Mouse (Mus musculus) embryonic stem cell, embryonic (primary cell): ENCODE results near the gene Tcirg1.

Experiments
- CTCF ChIA-PET, 4 experiments: fragments of 300-600 bp in 2 of 4; fragments of 350-600 bp in 2 of 4; sonication (Branson Sonifier 250); formaldehyde crosslinking; loops; one replicate each; lab custom pipeline; 2022; ENCODE audit warnings: inconsistent platforms in 2 of 4; lab: Charles Lee
- POLR2A ChIA-PET, 4 experiments: fragments of 300-600 bp in 2 of 4; fragments of 350-600 bp in 2 of 4; sonication (Branson Sonifier 250); formaldehyde crosslinking; loops; one replicate each; lab custom pipeline; 2022; ENCODE audit warnings: antibody characterized with exemption in 4 of 4, inconsistent platforms in 1 of 4; lab: Charles Lee

Tcirg1 gene

GRCm38 (mm10) chr19:3857220-3857619 lies 49.7 kb downstream of the Tcirg1 start:
- ChIA-PET CTCF (interaction anchor here in 1 of 4 experiments (0.6 kb wide), 1 partner anchor 177 kb away, joined by 3 read pairs; no protein-coding TSS in a partner anchor), POLR2A (interaction anchor here in 3 of 4 experiments (0.7 to 2.4 kb wide), 9 partner anchors 11 to 223 kb away, joined by 3 to 13 read pairs (median 4); no protein-coding TSS in a partner anchor)

GRCm38 (mm10) chr19:3855601-3856000 lies 51.3 kb downstream of the Tcirg1 start:
- ChIA-PET CTCF (interaction anchor here (0.7 to 1.0 kb wide), 8 partner anchors 9 to 144 kb away, joined by 3 to 4 read pairs (median 3); partner anchors contain the start of gene Ndufs8 (in 1 of the 4)), POLR2A (interaction anchor here in 3 of 4 experiments (0.7 to 8.2 kb wide), 29 partner anchors 9 to 327 kb away, joined by 3 to 192 read pairs (median 4); partner anchors contain the start of genes Aldh3b1 (in 1 of the 3), Gm49405 (in 1 of the 3), Ndufs8 (in 1 of the 3) and Nudt8 (in 1 of the 3))

GRCm38 (mm10) chr19:3855091-3855490 lies 51.8 kb downstream of the Tcirg1 start:
- POLR2A ChIA-PET = interaction anchor here in 3 of 4 experiments (0.7 to 8.2 kb wide), 31 partner anchors 8 to 327 kb away, joined by 3 to 192 read pairs (median 4); partner anchors contain the start of genes Aldh3b1 (in 1 of the 3), Gm49405 (in 1 of the 3), Ndufs8 (in 1 of the 3) and Nudt8 (in 1 of the 3)
- CTCF ChIA-PET = interaction anchor here (0.7 to 1.0 kb wide), 9 partner anchors 10 to 145 kb away, joined by 3 to 4 read pairs (median 3); partner anchors contain the start of gene Ndufs8 (in 1 of the 4)

- ChIA-PET POLR2A (interaction anchor here in 3 of 4 experiments (1.1 to 8.2 kb wide), 9 partner anchors 9 to 193 kb away, joined by 3 to 192 read pairs (median 7); partner anchors contain the start of gene Ndufs8 (in 1 of the 3)), CTCF (interaction anchor here in 2 of 4 experiments (0.5 to 0.7 kb wide), 3 partner anchors 40 to 563 kb away, joined by 3 to 6 read pairs (median 3); no protein-coding TSS in a partner anchor)
Measured at GRCm38 (mm10) chr19:3853891-3854290, 53.0 kb downstream of the Tcirg1 start.

GRCm38 (mm10) chr19:3853121-3853520 lies 53.8 kb downstream of the Tcirg1 start:
- POLR2A ChIA-PET = interaction anchor here (0.6 to 8.2 kb wide), 20 partner anchors 8 to 1219 kb away, joined by 3 to 192 read pairs (median 4); partner anchors contain the start of genes Ndufs8 (in 2 of the 4) and Cdk2ap2 (in 1 of the 4)
- CTCF ChIA-PET = interaction anchor here in 1 of 4 experiments (0.7 to 0.8 kb wide), 2 partner anchors 12 to 167 kb away, joined by 3 to 4 read pairs; no protein-coding TSS in a partner anchor

- ChIA-PET CTCF (interaction anchor here in 3 of 4 experiments (0.6 to 1.9 kb wide), 8 partner anchors 10 to 264 kb away, joined by 3 to 11 read pairs (median 4); no protein-coding TSS in a partner anchor), POLR2A (interaction anchor here (0.6 to 8.2 kb wide), 39 partner anchors 8 to 349 kb away, joined by 3 to 192 read pairs (median 4); partner anchors contain the start of genes Ndufs8 (in 2 of the 4), Gm49405 (in 1 of the 4) and Nudt8 (in 1 of the 4))
Measured at GRCm38 (mm10) chr19:3851979-3852681, 54.8 kb downstream of the Tcirg1 start.

GRCm38 (mm10) chr19:3851502-3851962 lies 55.4 kb downstream of the Tcirg1 start, which contains the start of gene Chka:
TSS of gene Chka (plus strand) at chr19:3851773.
- POLR2A ChIA-PET = interaction anchor here in 3 of 4 experiments (0.6 to 8.2 kb wide), 42 partner anchors 8 to 1098 kb away, joined by 3 to 192 read pairs (median 3); partner anchors contain the start of genes Gm49405 (in 2 of the 3), Ndufs8 (in 2 of the 3), Nudt8 (in 2 of the 3) and Aldh3b1 (in 1 of the 3)
- CTCF ChIA-PET = interaction anchor here in 2 of 4 experiments (0.9 to 1.9 kb wide), 11 partner anchors 9 to 161 kb away, joined by 3 to 10 read pairs (median 3); partner anchors contain the start of genes Ndufs8 (in 1 of the 2) and Ndufv1 (in 1 of the 2)

- CTCF ChIA-PET = interaction anchor here in 3 of 4 experiments (0.5 to 1.9 kb wide), 11 partner anchors 9 to 498 kb away, joined by 3 to 10 read pairs (median 3); partner anchors contain the start of genes Ndufs8 (in 1 of the 3) and Ndufv1 (in 1 of the 3)
- POLR2A ChIA-PET = interaction anchor here in 3 of 4 experiments (0.6 to 8.2 kb wide), 39 partner anchors 8 to 1099 kb away, joined by 3 to 192 read pairs (median 4); partner anchors contain the start of genes Cdk2ap2 (in 2 of the 3), Gm49405 (in 2 of the 3), Ndufs8 (in 2 of the 3) and Nudt8 (in 2 of the 3)
Measured at GRCm38 (mm10) chr19:3850847-3851469, 56.0 kb downstream of the Tcirg1 start.

- ChIA-PET POLR2A (interaction anchor here in 3 of 4 experiments (0.7 to 8.2 kb wide), 14 partner anchors 7 to 527 kb away, joined by 3 to 192 read pairs (median 4); partner anchors contain the start of gene Cdk2ap2 (in 1 of the 3)), CTCF (interaction anchor here in 1 of 4 experiments (1.6 kb wide), 1 partner anchor 76 kb away, joined by 8 read pairs; no protein-coding TSS in a partner anchor)
Measured at GRCm38 (mm10) chr19:3850076-3850475, 56.9 kb downstream of the Tcirg1 start.

- ChIA-PET CTCF (interaction anchor here in 2 of 4 experiments (0.6 kb wide), 2 partner anchors 47 to 111 kb away, joined by 3 read pairs; no protein-coding TSS in a partner anchor), POLR2A (interaction anchor here in 2 of 4 experiments (1.0 to 8.2 kb wide), 3 partner anchors 6 to 26 kb away, joined by 3 to 192 read pairs (median 101); no protein-coding TSS in a partner anchor)
Measured at GRCm38 (mm10) chr19:3849251-3849650, 57.7 kb downstream of the Tcirg1 start.

GRCm38 (mm10) chr19:3848207-3848808 lies 58.6 kb downstream of the Tcirg1 start:
- ChIA-PET POLR2A (interaction anchor here in 2 of 4 experiments (1.0 to 9.6 kb wide), 13 partner anchors 4 to 593 kb away, joined by 3 to 192 read pairs (median 6); partner anchors contain the start of genes Chka (in 1 of the 2) and Ndufs8 (in 1 of the 2)), CTCF (interaction anchor here in 3 of 4 experiments (0.6 to 1.6 kb wide), 3 partner anchors 88 to 164 kb away, joined by 3 to 5 read pairs (median 3); partner anchors contain the start of gene Ndufv1 (in 1 of the 3))

GRCm38 (mm10) chr19:3847711-3848110 lies 59.2 kb downstream of the Tcirg1 start:
- ChIA-PET POLR2A (interaction anchor here in 3 of 4 experiments (0.6 to 9.6 kb wide), 27 partner anchors 5 to 593 kb away, joined by 3 to 192 read pairs (median 4); partner anchors contain the start of genes 1810055G02Rik (in 2 of the 3), Chka (in 1 of the 3) and Ndufs8 (in 1 of the 3)), CTCF (interaction anchor here in 2 of 4 experiments (0.6 to 1.6 kb wide), 3 partner anchors 14 to 165 kb away, joined by 3 to 5 read pairs (median 5); partner anchors contain the start of gene Ndufv1 (in 1 of the 2))

GRCm38 (mm10) chr19:3846676-3847604 lies 60.0 kb downstream of the Tcirg1 start:
- CTCF ChIA-PET = interaction anchor here in 1 of 4 experiments (0.6 to 1.6 kb wide), 3 partner anchors 13 to 166 kb away, joined by 3 to 5 read pairs (median 5); partner anchors contain the start of gene Ndufv1
- POLR2A ChIA-PET = interaction anchor here in 3 of 4 experiments (0.5 to 9.6 kb wide), 39 partner anchors 5 to 1259 kb away, joined by 3 to 192 read pairs (median 3); partner anchors contain the start of genes 1810055G02Rik (in 2 of the 3), Acy3 (in 1 of the 3), Chka (in 1 of the 3) and Gstp2 (in 1 of the 3)
